Mouse (Mus musculus) hindbrain, embryonic 15.5 days (tissue): ENCODE measurements around the gene Arhgap1. TPM values are rescaled to one million over a fixed set of nuclear protein-coding genes. Genes with fewer than 3 reads are reported as not detected.

Experiments used
- ATAC-seq: fragments of 200-750 bp; cut with Nextera tagmentation; 2 replicates; pipeline ENCODE4 v1.8.0; 2017; ENCODE audit warnings: low read depth, moderate number of reproducible peaks, moderate TSS enrichment; ENCODE audit not compliant: low FRiP score
- H3K27ac ChIP-seq: fragments of 300-500 bp; sonication (generic); replicated peaks from 2 replicates; pipeline ENCODE4 v1.5.1; 2015; ENCODE audit warnings: mild to moderate bottlenecking, inconsistent platforms
- H3K27me3 ChIP-seq: fragments of 300-500 bp; sonication (generic); 2 replicates; pipeline ENCODE4 v1.6.1; 2015; ENCODE audit warnings: control low read depth, inconsistent platforms
- H3K36me3 ChIP-seq: fragments of 300-500 bp; sonication (generic); 2 replicates; pipeline ENCODE4 v1.6.1; 2015; ENCODE audit warnings: control low read depth, inconsistent platforms
- H3K4me1 ChIP-seq: fragments of 300-500 bp; sonication (generic); replicated peaks from 2 replicates; pipeline ENCODE4 v1.6.1; 2015; ENCODE audit warnings: control low read depth, inconsistent platforms
- H3K4me2 ChIP-seq: fragments of 300-500 bp; sonication (generic); 2 replicates; pipeline ENCODE4 v1.6.1; 2015; ENCODE audit warnings: moderate library complexity, mild to moderate bottlenecking, inconsistent platforms
- H3K4me3 ChIP-seq: fragments of 300-500 bp; sonication (generic); 2 replicates; pipeline ENCODE4 v1.5.1; 2015; ENCODE audit warnings: mild to moderate bottlenecking, inconsistent platforms
- H3K9ac ChIP-seq: fragments of 300-500 bp; sonication (generic); 2 replicates; pipeline ENCODE4 v1.6.1; 2015; ENCODE audit warnings: inconsistent platforms
- H3K9me3 ChIP-seq: fragments of 300-500 bp; sonication (generic); 2 replicates; pipeline ENCODE4 v1.6.1; 2016; ENCODE audit warnings: control low read depth, inconsistent platforms
- WGBS: fragments of 180-500 bp; shearing (Covaris S2); methylation state at CpG from one replicate; pipeline ENCODE4 v1.1.7; 2015; 5-methylcytosine and 5-hydroxymethylcytosine counted together
- polyA plus RNA-seq: library from polyadenylated mRNA; unstranded; fragments of >200 nt; fragmentation: Nextera tagmentation; extraction: Ambion mirVana; gene quantifications from 2 replicates; pipeline ENCODE4 v1.2.1, GENCODE M21; 2015

The Arhgap1 gene
- polyA plus RNA-seq, 1 experiment from 2014 or later, result 93.4 TPM

DNA sequence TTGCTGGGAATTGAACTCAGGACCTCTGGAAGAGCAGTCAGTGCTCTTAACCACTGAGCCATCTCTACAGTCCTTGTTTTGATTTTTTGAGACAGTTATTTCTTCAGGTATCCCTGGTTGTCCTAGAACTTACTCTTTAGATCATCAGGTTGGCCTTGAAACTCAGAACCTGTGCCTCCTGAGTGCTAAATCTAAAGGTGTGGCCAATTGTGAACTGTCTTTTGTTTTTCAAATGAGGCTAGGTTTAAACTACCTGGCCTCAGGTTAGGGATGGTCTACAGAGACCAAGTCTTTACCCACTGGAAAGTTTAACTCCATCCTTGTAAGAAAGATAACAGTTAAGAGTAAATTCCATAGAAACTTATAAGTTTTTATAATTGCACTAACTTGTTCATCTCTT lies 56.8 kb downstream of the Arhgap1 start:
- Histone ChIP-seq H3K27ac (no peak overlapping the region), H3K27me3 (no peaks in the 10 kb centered on the region), H3K9me3 (no peaks in the 10 kb centered on the region), H3K4me2 (no peak overlapping the region), H3K36me3 (no peaks in the 10 kb centered on the region), H3K9ac (no peak overlapping the region), H3K4me3 (no peak overlapping the region), H3K4me1 (peaks cover 14% of the 10 kb centered on the region)
- ATAC-seq, result no peak

- Histone ChIP-seq H3K4me1 (peaks cover 26% of the 10 kb centered on the region), H3K9ac (no peak overlapping the region), H3K36me3 (no peaks in the 10 kb centered on the region), H3K9me3 (no peaks in the 10 kb centered on the region), H3K4me2 (no peak overlapping the region), H3K27me3 (no peaks in the 10 kb centered on the region), H3K4me3 (no peak overlapping the region), H3K27ac (no peak overlapping the region)
- 94% methylated on average over 6 of the region's 6 CpGs for WGBS
- no peak for ATAC-seq
Observed at GRCm38 (mm10) chr2:91708361-91708760, 58.7 kb downstream of the Arhgap1 start.

DNA sequence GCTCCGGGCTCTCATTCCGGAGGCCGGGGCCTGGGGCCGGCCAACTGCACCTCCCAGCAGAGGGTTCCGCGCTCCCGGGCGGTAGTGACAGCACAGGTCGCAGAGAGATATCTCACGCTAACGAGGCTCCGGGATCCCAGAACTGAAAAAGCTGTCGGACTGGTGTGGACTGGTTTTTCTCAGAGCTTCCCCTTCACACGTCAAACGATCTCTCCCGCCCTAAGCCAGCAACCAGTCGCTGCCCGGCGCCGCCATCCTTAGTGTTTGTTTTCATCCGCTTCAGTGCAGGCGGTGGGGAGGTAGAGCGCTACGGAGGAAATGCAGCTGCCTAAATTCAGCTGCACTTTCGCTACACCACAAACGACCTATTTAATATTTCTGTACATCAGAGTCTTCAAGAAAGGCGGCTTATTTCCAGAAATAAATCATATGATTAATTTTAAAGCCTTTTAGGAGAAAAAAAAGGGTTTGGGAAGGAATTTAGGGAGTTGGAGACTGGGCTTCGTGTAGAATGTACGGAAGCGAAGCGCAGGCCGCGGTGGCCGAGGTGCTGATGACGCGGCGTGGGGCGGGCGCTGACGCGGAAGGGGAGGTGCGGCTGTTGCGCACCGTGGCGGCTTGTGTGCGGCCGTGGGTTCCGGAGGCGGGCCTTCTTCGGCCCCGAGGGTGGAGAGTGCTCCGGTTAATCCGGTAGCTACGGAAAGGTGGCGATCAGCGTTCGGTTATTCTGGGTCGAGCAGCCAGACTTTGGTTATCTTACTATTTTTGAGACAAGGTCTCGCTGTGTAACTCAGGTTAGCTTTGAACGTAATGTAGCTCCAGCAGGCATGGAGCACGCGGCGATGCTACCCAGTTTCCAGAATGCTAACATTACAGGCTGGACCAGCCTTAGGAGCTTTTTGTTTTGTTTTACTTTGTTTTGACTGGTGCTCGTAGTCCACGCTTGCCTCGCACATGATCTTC lies 60.9 kb downstream of the Arhgap1 start, which contains the start of the genes Atg13 and Harbi1:
TSS of gene Atg13 (minus strand) at position 305 of the 963 bp plus-strand sequence.
TSS of gene Harbi1 (plus strand) at position 581 of the 963 bp plus-strand sequence.
- H3K27ac ChIP-seq, result peak within 1 kb of the TSS; percentile 86
- H3K9me3 ChIP-seq, result no peaks in the 10 kb centered on the region
- peak within 1 kb of the TSS; percentile 94 for H3K4me3 ChIP-seq
- WGBS, result under 1% methylated on average over 66 of the region's 66 CpGs
- peak within 1 kb of the TSS; percentile 94 for H3K4me2 ChIP-seq
- H3K36me3 ChIP-seq, result no peaks in the 10 kb centered on the region
- peak; percentile 99 for ATAC-seq
- peaks cover 30% of the 10 kb centered on the region for H3K4me1 ChIP-seq
- no peaks in the 10 kb centered on the region for H3K27me3 ChIP-seq
- H3K9ac ChIP-seq, result peak within 1 kb of the TSS; percentile 87

GRCm38 (mm10) chr2:91711256-91711925 lies 61.7 kb downstream of the Arhgap1 start:
- Histone ChIP-seq H3K9me3 (no peaks in the 10 kb centered on the region), H3K4me3 (peak overlapping the region; percentile 94), H3K9ac (peak overlapping the region; percentile 87), H3K4me1 (peaks cover 30% of the 10 kb centered on the region), H3K4me2 (peak overlapping the region; percentile 94), H3K27ac (peak overlapping the region; percentile 86), H3K36me3 (no peaks in the 10 kb centered on the region), H3K27me3 (no peaks in the 10 kb centered on the region)
- 5% methylated on average over 8 of the region's 8 CpGs for WGBS
- ATAC-seq, result no peak

DNA sequence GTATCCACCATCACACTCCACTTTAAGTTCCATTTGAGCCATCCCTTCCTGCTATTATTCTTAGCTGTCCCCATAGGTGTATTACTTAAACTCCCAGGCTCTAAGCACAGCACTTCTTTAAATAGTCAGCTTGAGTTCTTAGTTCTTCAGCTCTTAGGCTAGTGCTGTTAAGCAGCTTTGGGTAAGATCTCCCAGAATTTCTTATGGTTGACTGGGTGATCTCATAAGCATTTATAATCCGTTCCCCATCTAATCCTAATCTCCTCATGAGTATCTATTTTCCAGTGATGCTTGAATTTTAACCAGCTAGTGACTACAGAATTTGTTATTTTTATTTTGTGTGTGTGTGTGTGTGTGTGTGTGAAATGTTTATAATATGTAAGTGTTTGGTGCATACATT lies 65.3 kb downstream of the Arhgap1 start:
- 85% methylated on average over 1 of the region's 1 CpGs for WGBS
- no peak overlapping the region for H3K4me3 ChIP-seq
- no peak overlapping the region for H3K27ac ChIP-seq
- no peaks in the 10 kb centered on the region for H3K9me3 ChIP-seq
- H3K36me3 ChIP-seq, result 0 out of 2 replicates have a peak, but pooled peaks cover 2% of the 10 kb centered on the region
- no peak overlapping the region for H3K4me2 ChIP-seq
- no peak overlapping the region for H3K9ac ChIP-seq
- no peaks in the 10 kb centered on the region for H3K27me3 ChIP-seq
- ATAC-seq, result no peak
- peaks cover 19% of the 10 kb centered on the region for H3K4me1 ChIP-seq

DNA sequence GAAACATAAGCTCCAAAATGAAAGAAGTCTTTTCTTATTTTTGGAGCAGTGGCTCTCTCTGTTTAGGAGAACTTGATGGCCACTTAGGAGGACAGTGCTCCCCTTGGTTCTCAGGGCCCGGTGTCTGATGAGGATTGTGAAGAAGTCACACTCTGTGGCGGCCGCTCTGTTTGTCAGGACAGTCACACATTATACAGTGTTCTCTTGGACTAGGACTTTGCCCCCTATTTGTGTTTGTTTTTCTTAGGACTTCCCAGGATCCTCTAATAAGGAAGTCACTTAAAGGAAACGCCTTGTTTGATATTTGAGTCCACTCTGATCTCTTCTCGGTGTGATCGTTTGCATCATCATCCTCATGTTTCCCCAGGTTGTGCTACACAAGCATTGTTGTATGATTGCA lies 68.6 kb downstream of the Arhgap1 start:
- 89% methylated on average over 6 of the region's 6 CpGs for WGBS
- Histone ChIP-seq H3K4me2 (no peak overlapping the region), H3K4me1 (0 out of 2 replicates have a peak, but pooled peaks cover 4% of the 10 kb centered on the region), H3K9ac (no peak overlapping the region), H3K27me3 (no peaks in the 10 kb centered on the region), H3K4me3 (no peak overlapping the region), H3K27ac (no peak overlapping the region), H3K36me3 (0 out of 2 replicates have a peak, but pooled peaks cover 9% of the 10 kb centered on the region), H3K9me3 (no peaks in the 10 kb centered on the region)
- no peak for ATAC-seq

Other genes starting within 250 kb of the Arhgap1 start
- 157 and 161 TPM in 2 replicates for gene 1110051M20Rik, start 205.2 kb upstream of the Arhgap1 start, polyA plus RNA-seq
- 5.2 and 5.4 TPM in 2 replicates for gene Lrp4, start 192.3 kb upstream of the Arhgap1 start, polyA plus RNA-seq
- 92.1 and 117 TPM in 2 replicates for gene Ckap5, start 123.1 kb upstream of the Arhgap1 start, polyA plus RNA-seq
- gene F2, start 13.4 kb upstream of the Arhgap1 start, polyA plus RNA-seq, result 0.14 and 0.22 TPM in 2 replicates
- 12.1 and 13.4 TPM in 2 replicates for gene Zfp408, start 69 bp upstream of the Arhgap1 start, polyA plus RNA-seq
- gene Atg13, start 60.7 kb downstream of the Arhgap1 start, polyA plus RNA-seq, result 34.0 and 34.8 TPM in 2 replicates
- 18.2 and 21.1 TPM in 2 replicates for gene Harbi1, start 61.0 kb downstream of the Arhgap1 start, polyA plus RNA-seq
- gene Ambra1, start 80.3 kb downstream of the Arhgap1 start, polyA plus RNA-seq, result 22.8 and 27.7 TPM in 2 replicates